Mouse (Mus musculus): ENCODE measurements around the gene Dnah12. TPM values are rescaled to one million over a fixed set of nuclear protein-coding genes. Genes with fewer than 3 reads are reported as not detected.
A peak's percentile ranks its signal among the peaks of the same experiment; 100 is the strongest.

Dnah12 gene
- total RNA-seq (2014; rRNA removed) (0.63 and 1.0 TPM in 2 replicates), polyA plus RNA-seq (2015; fragmentation: Nextera tagmentation; extraction: Ambion mirVana) (0.14 and 0.16 TPM in 2 replicates)

GRCm38 (mm10) chr14:26692974-26693373 is at the start of gene Dnah12:
Dnah12 (plus strand) TSS chr14:26693274.
- no peak for ATAC-seq
- Histone ChIP-seq H3K36me3 (ENCODE audit: insufficient read depth, low read length) (no peaks in the 10 kb centered on the region), H3K27me3 (ENCODE audit: insufficient read depth, low read length) (no peaks in the 10 kb centered on the region), H3K27ac (no peak within 1 kb of the TSS), H3K9ac (replicated peaks; ENCODE audit: low read length) (no peak within 1 kb of the TSS), H3K4me1 (ENCODE audit: insufficient read depth, low read length) (no peaks in the 10 kb centered on the region), H3K4me3 (ENCODE audit: low read length) (no peak within 1 kb of the TSS), H3K4me2 (ENCODE audit: low read depth, low read length) (no peak within 1 kb of the TSS), H3K9me3 (ENCODE audit: low read length) (no peaks in the 10 kb centered on the region)
- 94% methylated on average over 3 of the region's 3 CpGs for WGBS
- TF ChIP-seq CTCF (IDR thresholded peaks at IDR 0.05; ENCODE audit: low read depth), result no peak
- no peak for DNase-seq (ENCODE audit: low spot score)

- Histone ChIP-seq H3K36me3 (ENCODE audit: insufficient read depth, low read length) (no peaks in the 10 kb centered on the region; the same call in 1 of the 2 replicates), H3K9ac (replicated peaks; ENCODE audit: low read length) (no peak overlapping the region), H3K4me3 (ENCODE audit: low read length) (no peak overlapping the region), H3K27me3 (ENCODE audit: insufficient read depth, low read length) (no peaks in the 10 kb centered on the region), H3K27ac (no peak overlapping the region), H3K4me1 (ENCODE audit: insufficient read depth, low read length) (no peaks in the 10 kb centered on the region; the same call in 1 of the 2 replicates), H3K4me2 (ENCODE audit: low read depth, low read length) (peak overlapping the region; percentile 27; the same call in 1 of the 2 replicates), H3K9me3 (ENCODE audit: low read length) (no peaks in the 10 kb centered on the region)
- ATAC-seq (peak; percentile 45; the same call in 1 of the 2 replicates), DNase-seq (ENCODE audit: low spot score) (peak; percentile 74)
- 30% methylated on average over 5 of the region's 5 CpGs for WGBS
- no peak for TF ChIP-seq CTCF (IDR thresholded peaks at IDR 0.05; ENCODE audit: low read depth)
These were observed 47.0 kb upstream of the Dnah12 start for GRCm38 (mm10) chr14:26645989-26646650.

- ATAC-seq, result no peak
- H3K4me2 ChIP-seq (ENCODE audit: low read depth, low read length), result no peak overlapping the region
- no peak for TF ChIP-seq CTCF (IDR thresholded peaks at IDR 0.05; ENCODE audit: low read depth)
- no peaks in the 10 kb centered on the region; the same call in 1 of the 2 replicates for H3K4me1 ChIP-seq (ENCODE audit: insufficient read depth, low read length)
- H3K9ac ChIP-seq (replicated peaks; ENCODE audit: low read length), result no peak overlapping the region
- no peak for DNase-seq (ENCODE audit: low spot score)
- H3K36me3 ChIP-seq (ENCODE audit: insufficient read depth, low read length), result no peaks in the 10 kb centered on the region; the same call in 1 of the 2 replicates
- 75% methylated on average over 2 of the region's 2 CpGs for WGBS
- H3K27me3 ChIP-seq (ENCODE audit: insufficient read depth, low read length), result no peaks in the 10 kb centered on the region
- H3K27ac ChIP-seq, result no peak overlapping the region
- no peak overlapping the region for H3K4me3 ChIP-seq (ENCODE audit: low read length)
- no peaks in the 10 kb centered on the region for H3K9me3 ChIP-seq (ENCODE audit: low read length)
These were observed 45.3 kb upstream of the Dnah12 start for GRCm38 (mm10) chr14:26647811-26648210.

GRCm38 (mm10) chr14:26651901-26652300 is 41.2 kb upstream of the Dnah12 start:
- H3K9me3 ChIP-seq (ENCODE audit: low read length), result no peaks in the 10 kb centered on the region
- H3K27me3 ChIP-seq (ENCODE audit: insufficient read depth, low read length), result no peaks in the 10 kb centered on the region
- H3K36me3 ChIP-seq (ENCODE audit: insufficient read depth, low read length), result peaks cover 16% of the 10 kb centered on the region
- no peak overlapping the region for H3K4me3 ChIP-seq (ENCODE audit: low read length)
- peak; percentile 54 for TF ChIP-seq CTCF (IDR thresholded peaks at IDR 0.05; ENCODE audit: low read depth)
- no peak overlapping the region for H3K27ac ChIP-seq
- ATAC-seq (no peak), DNase-seq (ENCODE audit: low spot score) (peak; percentile 20)
- no peak overlapping the region for H3K9ac ChIP-seq (replicated peaks; ENCODE audit: low read length)
- H3K4me1 ChIP-seq (ENCODE audit: insufficient read depth, low read length), result no peaks in the 10 kb centered on the region
- no peak overlapping the region for H3K4me2 ChIP-seq (ENCODE audit: low read depth, low read length)

GRCm38 (mm10) chr14:26658178-26658577 is 34.9 kb upstream of the Dnah12 start:
- Histone ChIP-seq H3K27ac (no peak overlapping the region), H3K4me2 (ENCODE audit: low read depth, low read length) (no peak overlapping the region)
- ATAC-seq, result no peak

GRCm38 (mm10) chr14:26660233-26660632 is 32.8 kb upstream of the Dnah12 start:
- no peak for TF ChIP-seq CTCF (IDR thresholded peaks at IDR 0.05; ENCODE audit: low read depth)
- DNase-seq (ENCODE audit: low spot score) (no peak), ATAC-seq (no peak)
- H3K9ac ChIP-seq (replicated peaks; ENCODE audit: low read length), result no peak overlapping the region
- H3K4me3 ChIP-seq (ENCODE audit: low read length), result no peak overlapping the region
- peaks cover 22% of the 10 kb centered on the region for H3K36me3 ChIP-seq (ENCODE audit: insufficient read depth, low read length)
- H3K4me2 ChIP-seq (ENCODE audit: low read depth, low read length), result no peak overlapping the region
- H3K9me3 ChIP-seq (ENCODE audit: low read length), result no peaks in the 10 kb centered on the region
- H3K27me3 ChIP-seq (ENCODE audit: insufficient read depth, low read length), result no peaks in the 10 kb centered on the region
- 89% methylated on average over 1 of the region's 1 CpGs for WGBS
- H3K27ac ChIP-seq, result no peak overlapping the region
- H3K4me1 ChIP-seq (ENCODE audit: insufficient read depth, low read length), result no peaks in the 10 kb centered on the region

More at GRCm38 (mm10) chr14:26658178-26658577, 34.9 kb upstream of the Dnah12 start:
- Histone ChIP-seq H3K4me3 (ENCODE audit: low read length) (no peak overlapping the region), H3K36me3 (ENCODE audit: insufficient read depth, low read length) (peaks cover 27% of the 10 kb centered on the region), H3K9me3 (ENCODE audit: low read length) (no peaks in the 10 kb centered on the region), H3K27me3 (ENCODE audit: insufficient read depth, low read length) (no peaks in the 10 kb centered on the region), H3K9ac (replicated peaks; ENCODE audit: low read length) (no peak overlapping the region), H3K4me1 (ENCODE audit: insufficient read depth, low read length) (no peaks in the 10 kb centered on the region)
- DNase-seq (ENCODE audit: low spot score), result no peak
- no peak for TF ChIP-seq CTCF (IDR thresholded peaks at IDR 0.05; ENCODE audit: low read depth)

GRCm38 (mm10) chr14:26662016-26662415 is 31.1 kb upstream of the Dnah12 start:
- H3K36me3 ChIP-seq (ENCODE audit: insufficient read depth, low read length), result peaks cover 23% of the 10 kb centered on the region
- no peak overlapping the region for H3K4me3 ChIP-seq (ENCODE audit: low read length)
- H3K4me2 ChIP-seq (ENCODE audit: low read depth, low read length), result no peak overlapping the region
- no peak for ATAC-seq
- no peaks in the 10 kb centered on the region for H3K27me3 ChIP-seq (ENCODE audit: insufficient read depth, low read length)
- 91% methylated on average over 3 of the region's 3 CpGs for WGBS
- no peak for TF ChIP-seq CTCF (IDR thresholded peaks at IDR 0.05; ENCODE audit: low read depth)
- H3K27ac ChIP-seq, result no peak overlapping the region
- peaks cover 4% of the 10 kb centered on the region for H3K4me1 ChIP-seq (ENCODE audit: insufficient read depth, low read length)
- H3K9ac ChIP-seq (replicated peaks; ENCODE audit: low read length), result no peak overlapping the region
- H3K9me3 ChIP-seq (ENCODE audit: low read length), result no peaks in the 10 kb centered on the region
- no peak for DNase-seq (ENCODE audit: low spot score)

All from hindbrain, postnatal 0 days (tissue).